Mouse (Mus musculus) kidney, adult 11 months (tissue): ENCODE measurements at regions not wholly inside any gene's neighbourhood (a gene's known extent, or its start where the extent isn't known, plus 50 kb on each side); places are given as distances from the start of the nearest gene placed in this dataset.

Experiments used
- DNase-seq: peaks from one replicate; pipeline ENCODE4 v3.0.0; 2022

DNA sequence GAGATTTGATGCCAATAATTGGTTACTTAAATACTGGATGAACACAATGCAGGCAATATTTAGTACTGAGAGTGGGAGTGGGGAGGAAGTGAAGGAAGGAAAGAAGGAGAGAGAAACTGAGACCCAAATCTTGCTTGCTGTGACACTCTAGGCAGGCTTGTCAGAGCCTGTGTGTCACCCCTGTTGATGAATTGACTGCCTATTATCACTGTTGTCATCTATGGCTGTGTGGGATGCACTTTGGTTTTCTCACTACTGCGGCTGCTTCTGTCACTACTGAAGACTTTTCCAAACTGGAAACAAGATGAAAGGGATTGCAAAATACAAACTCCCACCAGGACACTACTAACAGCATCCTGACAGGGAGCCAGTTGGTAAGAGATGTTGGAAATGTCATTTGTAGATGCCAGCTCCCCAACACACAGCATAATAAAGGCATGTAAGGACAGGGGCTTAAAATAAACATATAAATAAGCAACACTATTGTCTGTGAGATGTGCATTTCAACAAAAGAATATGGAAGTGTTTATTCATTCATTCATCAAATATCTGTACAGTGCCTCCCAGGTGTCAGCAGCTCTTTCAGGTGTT lies 207.0 kb upstream of the Ufl1 start:
- no peak for DNase-seq

DNA sequence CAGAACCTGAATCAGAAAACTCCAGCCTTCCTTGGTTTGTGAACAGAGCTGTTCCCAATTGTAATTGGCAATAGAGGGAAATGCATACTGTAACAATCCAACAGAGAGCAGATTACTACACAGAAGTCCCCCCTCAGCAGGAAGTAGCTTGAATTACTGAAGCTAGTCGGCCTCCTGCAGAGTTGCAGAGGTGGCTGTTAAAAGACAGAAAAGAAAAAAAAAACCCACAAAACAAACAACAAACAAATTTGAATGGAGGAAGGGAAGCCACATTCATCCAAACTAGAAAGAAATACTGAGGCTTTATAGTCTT lies 202.0 kb upstream of the Ufl1 start:
- DNase-seq = no peak

DNA sequence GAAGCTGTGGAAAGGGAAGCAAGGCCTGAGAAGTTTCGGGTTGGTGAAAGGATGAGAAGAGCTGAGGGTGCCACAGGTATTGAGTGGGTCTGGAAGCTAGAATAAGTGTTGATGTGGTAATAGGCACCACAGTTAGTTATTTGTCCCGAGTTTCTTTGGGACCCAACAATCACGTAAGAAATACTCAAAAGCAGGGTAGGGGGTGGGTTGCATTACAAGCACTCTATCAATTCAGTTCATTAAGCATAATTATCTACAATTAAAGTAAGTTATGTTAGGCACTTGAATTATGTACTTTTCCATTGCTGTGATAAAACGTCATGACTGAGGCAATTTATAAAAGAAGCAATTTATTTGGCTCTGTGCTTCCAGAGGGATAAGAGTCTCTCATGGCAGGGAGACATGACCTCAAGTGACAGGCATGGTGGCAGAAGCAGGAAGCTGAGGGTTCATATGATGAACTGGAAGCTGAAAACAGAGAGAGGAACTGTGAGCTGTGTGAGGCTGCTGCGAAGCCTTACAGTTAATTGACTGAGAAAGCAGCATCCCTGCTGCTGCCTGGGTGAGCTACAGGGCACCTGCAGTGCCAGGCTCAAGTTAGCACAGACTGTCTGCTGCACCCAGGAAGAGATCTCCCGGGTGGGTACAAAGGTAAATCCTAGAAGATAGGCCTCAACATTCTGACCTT lies 201.5 kb upstream of the Ufl1 start:
- DNase-seq = peak; percentile 28

DNA sequence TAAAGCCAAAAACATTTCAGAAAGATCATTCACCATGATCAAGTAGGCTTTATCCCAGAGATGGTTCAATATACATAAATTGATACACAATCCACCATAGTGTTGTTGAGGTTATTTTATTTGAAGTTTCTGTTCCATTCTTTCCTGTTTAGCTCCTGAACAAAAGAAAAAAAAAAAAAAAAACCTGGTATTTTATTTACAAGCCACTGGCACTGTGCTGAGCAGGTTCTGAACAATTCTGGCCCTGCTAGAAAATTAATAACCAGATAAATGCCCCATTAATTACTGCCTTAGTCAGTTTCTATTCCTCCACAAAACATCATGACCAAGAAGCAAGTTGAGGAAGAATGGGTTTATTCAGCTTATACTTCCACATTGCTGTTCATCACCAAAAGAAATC lies 191.4 kb upstream of the Ufl1 start:
- no peak for DNase-seq

DNA sequence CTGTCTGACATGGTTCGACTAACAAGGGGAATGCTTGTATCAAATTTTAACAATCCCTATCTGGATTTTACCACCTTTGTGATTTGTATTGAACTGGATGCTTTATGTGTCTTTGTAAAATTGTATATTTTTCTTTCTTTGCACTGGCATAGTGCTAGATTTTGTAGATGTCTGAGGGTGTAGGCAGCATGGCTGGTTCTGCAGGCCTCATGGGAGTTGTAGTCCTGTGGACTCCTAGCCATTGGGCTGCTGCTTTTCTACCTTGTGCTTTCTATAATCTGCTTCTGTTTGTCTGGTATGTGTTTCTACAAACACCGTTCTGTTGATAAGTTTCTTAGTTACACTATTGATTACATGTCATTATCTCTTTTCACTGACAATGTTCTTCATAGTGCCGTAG lies 184.9 kb upstream of the Ufl1 start:
- DNase-seq = no peak

DNA sequence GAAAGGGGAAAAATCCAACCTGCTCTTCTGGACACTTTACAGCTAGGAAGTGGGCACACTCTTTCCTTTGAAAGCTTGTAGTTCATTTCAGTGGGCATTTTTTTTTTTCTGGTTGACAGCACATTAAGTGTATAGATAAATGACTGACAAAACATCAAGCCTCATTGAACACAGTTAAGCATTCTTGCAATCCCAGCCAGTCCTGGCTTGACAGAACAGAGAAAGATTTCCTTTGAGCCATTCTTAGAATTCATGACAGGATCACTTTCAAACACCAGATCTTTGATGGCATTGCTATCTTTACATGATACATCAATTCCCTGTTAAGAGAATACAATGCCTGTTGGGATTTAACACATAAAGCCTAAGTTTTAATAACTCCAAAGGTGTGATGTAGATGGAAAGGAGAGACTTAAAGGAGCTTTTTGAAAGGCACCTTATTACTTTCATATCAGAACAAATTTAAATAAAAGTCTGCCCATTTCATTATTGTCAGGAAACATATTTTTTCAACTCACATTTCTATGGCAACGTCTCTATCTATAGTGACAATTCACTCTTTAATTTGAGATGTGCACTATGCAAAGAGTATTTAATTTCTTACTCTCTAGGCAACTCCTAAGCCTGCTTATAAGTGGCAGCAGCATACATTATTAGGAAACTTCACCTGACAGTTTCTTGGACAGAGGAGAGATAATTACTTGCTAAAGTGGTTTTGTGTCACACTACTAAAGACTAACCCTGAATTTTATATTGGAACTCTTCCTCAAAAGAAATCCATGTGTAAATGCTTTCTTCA lies 183.4 kb upstream of the Ufl1 start:
- no peak for DNase-seq

DNA sequence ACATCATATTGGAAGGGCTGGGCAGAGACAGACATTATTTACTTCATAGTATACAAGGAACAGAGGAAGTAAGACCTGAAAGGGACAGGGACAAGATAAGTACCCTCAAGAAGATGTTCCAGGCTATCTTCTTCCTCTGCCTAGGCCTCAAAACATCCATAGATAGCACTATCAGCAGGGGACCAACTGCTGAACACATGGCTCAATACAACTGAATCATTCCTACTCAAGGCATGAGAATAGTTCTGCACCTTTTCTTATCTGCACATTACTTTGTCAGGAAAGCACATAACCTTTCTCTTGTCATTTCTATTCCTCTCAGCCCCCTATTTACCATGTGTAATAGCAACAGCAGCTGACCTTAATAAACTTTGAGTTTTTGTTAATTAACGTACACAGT lies 182.4 kb upstream of the Ufl1 start:
- no peak for DNase-seq

DNA sequence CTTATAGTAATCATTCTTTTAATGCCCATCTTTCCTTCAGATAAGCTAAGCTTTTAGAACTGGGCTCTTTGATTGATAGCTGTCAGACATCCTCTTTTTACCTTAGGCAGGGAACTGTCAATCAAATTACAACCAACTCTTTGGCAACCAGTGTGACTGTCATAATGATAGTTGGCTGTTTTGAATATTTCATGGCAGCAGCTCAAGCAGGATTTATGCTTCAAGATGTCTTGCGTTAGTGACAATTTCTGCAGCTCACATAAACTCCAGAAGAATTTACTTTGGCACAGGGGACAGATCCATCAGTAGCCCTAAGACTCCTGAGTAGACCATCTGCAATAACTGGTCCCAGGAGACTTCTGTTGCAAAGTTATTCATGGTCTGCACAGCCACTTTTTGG lies 178.5 kb upstream of the Ufl1 start:
- DNase-seq = no peak

DNA sequence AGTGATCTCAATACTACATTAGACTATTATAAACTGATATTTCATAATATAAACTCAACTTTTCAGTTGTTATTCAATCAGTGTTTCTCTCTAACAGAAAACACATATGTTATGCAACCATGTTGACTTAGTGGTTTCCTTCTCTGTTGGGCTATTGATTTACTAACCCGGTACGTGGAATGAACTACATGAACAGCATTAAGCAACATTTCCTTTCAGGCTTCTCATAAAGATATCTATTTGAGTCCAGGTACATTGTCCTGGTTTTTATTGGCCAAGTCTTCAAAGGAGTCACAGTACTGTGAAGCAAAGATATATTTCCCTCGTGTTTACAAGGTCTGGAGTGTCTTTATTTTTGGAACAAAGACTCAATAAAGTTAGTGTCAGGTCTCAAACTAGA lies 173.1 kb upstream of the Ufl1 start:
- DNase-seq = no peak

DNA sequence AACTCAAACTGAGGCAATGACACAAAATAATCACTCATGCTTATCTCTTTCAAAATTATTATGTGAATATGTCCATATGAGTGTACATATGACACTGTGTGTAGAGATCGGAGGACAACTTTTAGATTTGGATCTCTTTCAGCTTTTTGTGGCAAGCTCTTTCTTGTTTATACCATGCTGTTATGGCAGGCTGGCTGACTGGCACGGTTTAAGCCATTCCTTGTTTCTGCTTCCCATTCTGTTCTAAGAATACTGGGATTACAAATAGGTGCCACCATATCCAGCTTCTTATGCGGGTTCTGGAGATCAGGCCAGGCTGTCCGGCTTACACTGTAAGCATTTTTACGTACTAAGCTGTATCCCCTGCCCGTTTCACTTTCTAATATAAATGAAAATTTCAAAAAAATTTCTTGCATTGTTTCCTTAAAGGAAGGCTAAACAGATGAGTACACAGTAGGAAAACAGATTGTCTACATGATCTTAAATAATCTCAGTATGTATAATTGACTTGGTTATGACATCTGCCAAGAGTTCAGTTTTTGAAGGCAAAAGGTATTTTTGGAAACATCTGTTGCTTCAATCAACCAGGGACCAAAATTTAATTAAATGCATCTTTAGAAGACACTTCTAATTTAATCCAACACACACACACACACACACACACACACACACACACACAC lies 171.6 kb upstream of the Ufl1 start:
- DNase-seq = no peak

DNA sequence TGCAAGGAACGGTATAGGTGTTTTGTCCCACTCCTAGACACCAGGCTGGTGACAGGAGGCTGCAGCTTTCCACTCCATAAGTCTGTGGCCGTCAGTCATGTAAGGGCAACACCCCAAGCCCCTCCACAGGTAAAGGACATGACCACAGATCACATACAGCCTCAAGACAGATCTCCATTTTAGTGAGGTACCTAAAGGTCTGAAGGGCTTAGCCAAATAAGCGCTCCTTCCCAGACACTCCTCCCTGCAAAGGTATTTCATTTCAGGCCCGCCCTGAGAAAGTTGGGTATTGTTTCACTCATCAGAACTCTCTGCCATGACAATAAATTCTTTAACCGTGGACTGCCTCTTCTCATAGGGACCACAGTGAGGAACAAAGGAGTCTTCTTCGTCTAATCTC lies 170.2 kb upstream of the Ufl1 start:
- no peak for DNase-seq

DNA sequence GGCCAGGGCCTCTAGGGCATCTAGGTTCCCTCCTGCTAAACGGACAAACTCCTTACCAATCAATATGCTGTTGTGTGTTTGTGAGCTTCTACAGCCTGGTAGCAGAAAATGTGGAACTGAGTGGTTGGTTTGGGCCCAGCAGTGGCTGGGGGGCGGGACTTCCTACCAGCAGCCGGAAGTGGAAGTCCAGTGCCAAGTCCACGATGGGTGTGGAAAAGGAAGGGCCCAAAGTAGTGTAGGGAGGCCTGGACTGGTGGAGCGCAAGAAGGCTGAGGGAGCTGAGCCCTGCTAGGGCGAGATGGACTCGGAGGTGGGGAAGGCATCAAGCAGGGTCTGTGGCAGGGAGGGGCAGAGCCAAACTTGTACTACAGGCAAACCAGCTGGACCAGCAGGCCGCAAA lies 150.6 kb upstream of the Ufl1 start:
- no peak for DNase-seq

DNA sequence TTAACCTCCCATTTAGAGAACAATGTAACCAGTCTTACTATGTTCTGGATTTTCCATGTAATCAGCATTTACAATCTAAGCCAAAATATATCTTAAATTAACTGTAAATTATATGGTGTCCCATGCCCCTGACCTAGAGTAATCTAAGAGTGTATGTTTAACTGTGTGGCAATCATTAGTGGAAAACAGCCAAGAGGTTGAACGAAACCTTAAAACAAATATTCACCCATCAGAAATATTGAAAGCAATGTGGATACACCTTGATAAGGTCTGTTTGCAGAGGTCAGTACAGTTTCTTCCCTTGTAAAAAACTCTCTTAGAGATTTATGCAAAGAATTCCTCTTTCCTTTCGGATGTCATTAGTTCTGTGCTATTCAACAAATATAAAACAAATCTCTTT lies 134.7 kb upstream of the Ufl1 start:
- DNase-seq = no peak

DNA sequence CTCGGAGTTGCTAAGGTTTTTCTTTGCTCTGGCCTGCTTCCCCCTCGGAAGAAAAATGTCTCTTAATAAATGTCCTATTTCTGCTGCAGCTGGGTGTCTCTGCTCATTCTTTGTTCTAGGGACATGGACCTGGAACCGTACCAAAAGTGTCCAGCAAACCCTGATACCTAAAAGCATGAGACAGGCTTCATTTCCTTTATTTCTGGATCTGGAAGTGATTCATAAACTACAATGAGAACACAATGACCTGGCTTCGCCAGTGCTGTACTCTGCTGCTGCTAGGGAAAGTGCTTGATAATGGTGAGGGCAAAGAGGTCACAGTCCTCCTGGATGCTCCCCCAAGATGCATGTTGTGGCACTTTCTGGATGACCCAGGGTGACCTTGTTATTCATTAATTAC lies 128.8 kb upstream of the Ufl1 start:
- no peak for DNase-seq

DNA sequence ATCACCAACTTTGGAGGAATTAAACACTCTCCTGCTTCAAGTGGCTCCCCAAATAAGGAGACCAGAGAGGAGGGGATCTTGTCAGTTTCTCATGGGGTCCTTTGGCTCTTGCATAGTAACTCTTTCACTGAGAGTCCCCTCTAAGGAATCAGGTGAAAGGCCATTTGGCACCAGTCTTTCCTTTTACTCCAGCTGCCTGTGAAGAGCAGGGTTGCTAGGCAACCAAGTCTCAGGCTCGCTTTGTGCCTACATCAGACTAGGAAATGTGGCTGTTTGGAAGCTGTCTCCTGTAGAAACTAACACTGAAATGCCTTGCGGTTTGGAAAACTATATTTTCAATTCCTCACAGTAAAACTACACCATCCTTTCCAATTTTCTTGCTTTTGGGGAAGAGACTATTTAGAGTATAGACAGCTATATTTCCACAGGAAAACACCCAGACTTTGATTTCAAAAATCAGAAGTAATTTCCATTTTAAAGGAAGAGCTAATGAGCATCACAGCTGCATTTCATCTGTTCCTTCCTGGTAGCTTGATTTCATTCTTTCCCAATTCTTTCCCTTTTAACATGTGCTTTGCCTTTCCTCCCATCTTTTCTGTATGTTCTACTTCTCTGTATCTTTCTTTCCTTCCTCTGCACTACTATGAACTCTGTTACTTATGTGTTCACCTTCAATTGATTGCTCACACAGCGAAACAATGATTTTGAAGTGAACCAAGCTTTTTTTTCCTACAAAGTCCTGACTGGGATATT lies 127.3 kb upstream of the Ufl1 start:
- DNase-seq = no peak

DNA sequence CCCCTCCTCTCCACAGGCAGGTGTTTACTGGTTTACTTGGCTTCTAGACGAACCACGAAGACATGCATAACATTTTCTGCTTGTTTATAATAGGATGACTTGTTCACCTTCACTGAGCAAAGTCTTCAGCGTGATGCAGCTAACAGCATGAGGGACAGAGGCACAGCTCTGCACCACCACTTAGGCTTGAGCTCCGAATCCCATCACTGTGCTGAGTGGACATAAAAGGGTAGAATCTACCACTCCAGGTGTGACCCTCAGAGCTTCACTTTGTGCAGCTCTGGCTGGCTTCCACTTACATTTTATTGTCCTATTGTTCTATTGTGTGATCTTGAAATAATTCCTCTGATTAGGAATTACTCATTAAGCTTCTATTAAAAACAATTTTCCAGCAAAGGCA lies 126.2 kb upstream of the Ufl1 start:
- no peak for DNase-seq

DNA sequence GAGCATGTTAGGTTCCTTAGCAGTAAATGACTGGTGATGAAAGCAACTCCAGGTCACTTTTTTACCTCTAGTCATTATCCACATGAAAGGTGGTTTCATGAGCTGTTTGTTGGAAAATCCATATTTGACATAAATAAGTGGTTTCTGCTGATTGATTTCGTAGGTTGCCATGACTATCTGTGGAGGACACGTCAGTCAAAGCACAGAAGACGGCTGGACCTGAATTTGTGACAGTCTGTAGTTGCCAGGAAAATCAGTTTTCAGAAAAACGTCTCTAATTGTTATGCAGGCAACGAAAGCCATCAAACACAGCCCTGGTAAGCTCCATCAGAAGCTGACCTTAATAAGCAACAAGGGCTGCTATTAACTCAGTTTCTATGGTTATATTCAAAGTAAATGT lies 107.9 kb upstream of the Ufl1 start:
- DNase-seq = no peak

DNA sequence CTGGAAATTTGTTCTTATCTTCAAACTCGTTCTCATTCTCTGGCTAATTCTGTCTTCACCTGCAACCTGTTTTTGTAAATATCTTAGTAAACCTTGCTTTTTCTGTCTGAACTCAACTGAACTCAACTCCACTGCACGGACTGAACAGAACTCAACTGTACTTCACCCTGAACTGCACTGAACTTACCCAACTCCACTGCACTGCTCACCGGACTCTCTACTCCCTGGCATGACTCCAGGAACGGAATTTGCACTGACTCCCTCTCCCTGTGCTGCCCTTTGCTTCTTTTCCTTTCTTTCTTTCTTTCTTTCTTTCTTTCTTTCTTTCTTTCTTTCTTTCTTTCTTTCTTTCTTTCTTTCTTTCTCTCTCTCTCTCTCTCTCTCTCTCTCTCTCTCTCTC lies 90.4 kb upstream of the Ufl1 start:
- peak; percentile 20 for DNase-seq

DNA sequence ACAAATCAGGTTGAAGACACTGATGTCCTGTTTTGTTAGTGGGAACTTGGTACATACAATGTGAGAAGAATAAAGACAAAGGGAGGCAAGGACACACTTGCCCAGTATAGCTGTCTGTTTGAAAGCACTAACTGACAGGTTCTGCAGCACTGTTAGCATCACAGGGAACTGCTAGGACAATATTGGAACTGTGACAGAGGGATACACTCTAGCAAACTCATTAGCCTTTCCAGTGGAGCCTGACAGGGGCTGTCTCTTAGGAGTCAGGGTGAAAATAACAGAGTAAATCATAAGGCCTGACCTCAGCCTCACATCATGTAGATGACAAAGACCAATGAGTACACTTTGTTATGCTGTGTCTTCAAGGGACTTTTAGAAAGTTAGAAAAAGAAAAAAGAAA lies 82.8 kb upstream of the Ufl1 start:
- DNase-seq = no peak

DNA sequence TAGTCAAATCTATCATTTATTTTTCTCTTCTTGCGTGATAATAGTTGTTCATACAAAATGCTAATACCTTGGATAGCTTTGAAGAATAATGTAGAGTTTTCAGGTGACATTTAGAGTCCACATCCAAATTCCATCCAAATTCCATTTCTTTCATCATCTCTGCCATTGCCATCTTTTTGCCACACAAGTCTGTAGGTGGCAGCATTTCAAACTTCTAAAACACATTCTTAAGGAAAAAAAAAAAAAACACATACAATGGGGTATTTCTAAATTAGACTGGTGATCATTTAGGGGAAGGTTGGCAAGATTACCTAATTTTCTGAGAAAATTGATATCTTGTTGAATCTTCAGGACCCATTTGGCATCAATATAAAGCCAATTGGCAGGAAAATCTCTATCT lies 56.0 kb upstream of the Ufl1 start:
- no peak for DNase-seq
